Mouse (Mus musculus) left cerebral cortex, postnatal 36 days (tissue): ENCODE results near the gene 4930513O06Rik. TPM values are rescaled to one million over a fixed set of nuclear protein-coding genes. Genes with fewer than 3 reads are reported as not detected.

Experiments
- DNase-seq, 2 experiments: peaks; one replicate each; pipeline ENCODE4 v3.0.0; 2021 to 2022; ENCODE audit warnings: low spot score in 2 of 2, mixed read lengths in 1 of 2
- intact Hi-C: fragments of 180-260 bp; cut with DNase I; formaldehyde crosslinking; loops from one replicate; pipeline ENCODE4 v1.15.1; 2025
- total RNA-seq, 2 experiments: library from RNA; stranded (reverse); gene quantifications; 2 replicates each; pipeline ENCODE4 v1.2.3; 2021

Gene 4930513O06Rik
- not detected for total RNA-seq

- intact Hi-C loops, result no loop called here
- no peak for DNase-seq
These were observed at the start of gene 4930513O06Rik for GRCm38 (mm10) chrX:139085943-139086342. Gene 4930513O06Rik, plus strand, starts transcription at chrX:139086243.

GRCm38 (mm10) chrX:139037666-139038065 lies 48.4 kb upstream of the 4930513O06Rik start:
- DNase-seq, result no peak
- intact Hi-C loops, result no loop called here

- intact Hi-C loops, result no loop called here
- no peak for DNase-seq
These were observed 46.7 kb upstream of the 4930513O06Rik start for GRCm38 (mm10) chrX:139039314-139039713.

GRCm38 (mm10) chrX:139041148-139041547 lies 44.9 kb upstream of the 4930513O06Rik start:
- intact Hi-C loops, result no loop called here
- no peak for DNase-seq

- no peak for DNase-seq
- intact Hi-C loops, result no loop called here
These were observed 34.1 kb upstream of the 4930513O06Rik start for GRCm38 (mm10) chrX:139051976-139052375.

GRCm38 (mm10) chrX:139053149-139053548 lies 32.9 kb upstream of the 4930513O06Rik start:
- intact Hi-C loops, result no loop called here

GRCm38 (mm10) chrX:139064078-139064477 lies 22.0 kb upstream of the 4930513O06Rik start:
- intact Hi-C loops, result no loop called here
- DNase-seq, result no peak

More at GRCm38 (mm10) chrX:139053149-139053548, 32.9 kb upstream of the 4930513O06Rik start:
- no peak for DNase-seq

- DNase-seq, result no peak
- intact Hi-C loops, result no loop called here
These were observed 7.5 kb upstream of the 4930513O06Rik start for GRCm38 (mm10) chrX:139078493-139078892.

GRCm38 (mm10) chrX:139085077-139085476 lies 966 bp upstream of the 4930513O06Rik start, which contains the start of gene Serpina7:
Gene Serpina7, minus strand, starts transcription at chrX:139085236.
- intact Hi-C loops, result no loop called here
- no peak for DNase-seq

- DNase-seq, result no peak
- intact Hi-C loops, result no loop called here
These were observed 11.2 kb downstream of the 4930513O06Rik start for GRCm38 (mm10) chrX:139097197-139097596.

- DNase-seq, result no peak
- intact Hi-C loops, result no loop called here
These were observed 48.0 kb downstream of the 4930513O06Rik start for GRCm38 (mm10) chrX:139134031-139134430.

Other genes starting within 250 kb of the 4930513O06Rik start
- under 1 TPM in 1 of 2 experiments, not detected in 1; 0.05 TPM for gene Nrk, start 171.8 kb upstream of the 4930513O06Rik start, total RNA-seq
- not detected for gene Serpina7, start 1.0 kb upstream of the 4930513O06Rik start, total RNA-seq
- not detected for gene 4933428M09Rik, start 93.0 kb downstream of the 4930513O06Rik start, total RNA-seq
- gene Mum1l1, start 123.8 kb downstream of the 4930513O06Rik start, total RNA-seq, result 1 to 10 TPM; 2.5 to 2.7 TPM
- gene Trap1a, start 247.4 kb downstream of the 4930513O06Rik start, total RNA-seq, result not detected